Mouse (Mus musculus): ENCODE results near the gene Cep135. TPM values are rescaled to one million over a fixed set of nuclear protein-coding genes. Genes with fewer than 3 reads are reported as not detected.

The Cep135 gene
- polyA plus RNA-seq, 1 experiment from 2014 or later = 10.8 TPM

GRCm38 (mm10) chr5:76687961-76688600 lies 99.6 kb downstream of the Cep135 start:
- Histone ChIP-seq H3K4me2 (replicated peaks) (no peak overlapping the region), H3K36me3 (no peaks in the 10 kb centered on the region), H3K27ac (no peak overlapping the region), H3K4me3 (no peak overlapping the region), H3K9ac (no peak overlapping the region), H3K9me3 (no peaks in the 10 kb centered on the region), H3K27me3 (no peaks in the 10 kb centered on the region), H3K4me1 (peaks cover 7% of the 10 kb centered on the region; the same call in 1 of the 2 replicates)
- no peak for ATAC-seq (ENCODE audit: insufficient number of reproducible peaks, insufficient read depth, low FRiP score, low TSS enrichment)
- 93% methylated on average over 10 of the region's 10 CpGs for WGBS

- Histone ChIP-seq H3K4me3 (no peak overlapping the region), H3K4me1 (peaks cover 7% of the 10 kb centered on the region; the same call in 1 of the 2 replicates), H3K9ac (no peak overlapping the region), H3K27ac (no peak overlapping the region), H3K4me2 (replicated peaks) (no peak overlapping the region), H3K36me3 (no peaks in the 10 kb centered on the region), H3K27me3 (no peaks in the 10 kb centered on the region), H3K9me3 (no peaks in the 10 kb centered on the region)
- no peak for ATAC-seq (ENCODE audit: insufficient number of reproducible peaks, insufficient read depth, low FRiP score, low TSS enrichment)
- WGBS = 75% methylated on average over 6 of the region's 6 CpGs
These were observed 100.1 kb downstream of the Cep135 start for GRCm38 (mm10) chr5:76688643-76689042.

DNA sequence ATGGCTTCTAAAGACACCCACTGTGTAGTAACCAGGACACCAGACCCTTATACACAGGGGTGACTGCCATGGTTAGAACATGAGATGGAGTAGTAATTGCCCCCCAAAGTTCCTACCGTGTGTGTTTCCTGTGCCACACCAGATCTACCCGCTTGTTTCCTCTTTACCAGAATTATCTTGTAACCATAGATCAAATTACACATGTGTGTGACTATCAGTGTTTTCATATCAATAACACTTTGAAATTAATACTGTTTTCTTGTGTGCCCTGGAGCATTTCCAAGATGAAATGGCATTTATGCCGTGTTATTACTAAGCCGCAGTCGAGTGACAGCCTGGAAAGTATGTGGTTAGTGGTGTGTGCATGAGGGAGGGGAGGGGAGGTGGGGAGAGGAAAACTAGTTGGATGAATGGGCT lies 101.7 kb downstream of the Cep135 start:
- Histone ChIP-seq H3K27ac (no peak overlapping the region), H3K36me3 (no peaks in the 10 kb centered on the region), H3K27me3 (no peaks in the 10 kb centered on the region), H3K9ac (no peak overlapping the region), H3K4me1 (peaks cover 7% of the 10 kb centered on the region; the same call in 1 of the 2 replicates), H3K9me3 (no peaks in the 10 kb centered on the region), H3K4me2 (replicated peaks) (no peak overlapping the region), H3K4me3 (no peak overlapping the region)
- WGBS = 38% methylated on average over 5 of the region's 5 CpGs
- no peak for ATAC-seq (ENCODE audit: insufficient number of reproducible peaks, insufficient read depth, low FRiP score, low TSS enrichment)

- Histone ChIP-seq H3K9ac (no peak overlapping the region), H3K4me3 (no peak overlapping the region), H3K36me3 (no peaks in the 10 kb centered on the region), H3K27ac (no peak overlapping the region), H3K9me3 (no peaks in the 10 kb centered on the region), H3K4me2 (replicated peaks) (no peak overlapping the region), H3K27me3 (no peaks in the 10 kb centered on the region), H3K4me1 (peaks cover 7% of the 10 kb centered on the region; the same call in 1 of the 2 replicates)
- WGBS = 87% methylated on average over 5 of the region's 5 CpGs
- ATAC-seq (ENCODE audit: insufficient number of reproducible peaks, insufficient read depth, low FRiP score, low TSS enrichment) = no peak
These were observed 102.8 kb downstream of the Cep135 start for GRCm38 (mm10) chr5:76691251-76691650.

DNA sequence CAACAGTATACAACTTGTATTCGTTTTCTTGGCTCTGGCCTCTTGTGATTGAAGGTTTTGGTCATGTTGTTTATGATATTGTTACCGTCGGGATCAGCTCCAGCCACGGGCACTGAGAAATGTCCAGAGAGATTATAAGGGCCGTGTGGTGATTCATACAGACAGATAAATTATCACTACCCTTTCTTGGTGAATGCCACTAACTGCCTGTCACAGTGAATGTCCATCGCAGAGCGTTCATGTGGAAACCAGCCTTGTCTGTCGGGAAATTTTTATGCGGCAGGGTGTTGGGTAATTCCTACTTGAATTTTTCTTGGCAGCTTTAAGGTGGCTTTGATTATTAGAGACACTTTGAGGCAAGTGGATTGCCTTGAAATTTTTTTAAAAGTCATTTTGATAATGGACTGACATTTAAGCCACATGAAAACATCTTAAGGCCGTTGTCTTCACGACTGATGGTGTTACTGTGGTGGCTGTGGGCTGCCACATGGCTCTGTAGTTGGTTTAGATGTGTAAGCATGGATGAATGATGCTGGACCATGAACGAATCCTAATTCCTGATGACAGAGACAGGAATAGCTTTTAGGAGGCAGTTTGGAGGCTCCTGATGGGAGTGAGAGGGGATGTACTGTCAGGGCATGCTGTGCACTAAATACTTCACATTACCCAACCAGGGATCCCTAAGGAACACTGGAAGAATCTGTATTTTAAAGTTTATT lies 103.4 kb downstream of the Cep135 start:
- Histone ChIP-seq H3K9me3 (no peaks in the 10 kb centered on the region), H3K4me2 (replicated peaks) (no peak overlapping the region), H3K9ac (no peak overlapping the region), H3K4me3 (no peak overlapping the region), H3K27me3 (no peaks in the 10 kb centered on the region), H3K27ac (no peak overlapping the region), H3K36me3 (no peaks in the 10 kb centered on the region), H3K4me1 (peaks cover 7% of the 10 kb centered on the region; the same call in 1 of the 2 replicates)
- 80% methylated on average over 12 of the region's 12 CpGs for WGBS
- ATAC-seq (ENCODE audit: insufficient number of reproducible peaks, insufficient read depth, low FRiP score, low TSS enrichment) = no peak

Other genes with a start within 250 kb of the Cep135 start
- 0.38 and 0.54 TPM in 2 replicates for gene Nmu, start 224.9 kb upstream of the Cep135 start, polyA plus RNA-seq (2016; fragmentation: Nextera tagmentation; extraction: Ambion mirVana)
- 3.9 and 6.3 TPM in 2 replicates for gene Gm7271, start 104.7 kb upstream of the Cep135 start, polyA plus RNA-seq (2016; fragmentation: Nextera tagmentation; extraction: Ambion mirVana)
- 41.1 and 43.3 TPM in 2 replicates for gene Exoc1, start 59.4 kb upstream of the Cep135 start, polyA plus RNA-seq (2016; fragmentation: Nextera tagmentation; extraction: Ambion mirVana)
- 28.0 and 32.0 TPM in 2 replicates for gene C530008M17Rik, start 67.8 kb downstream of the Cep135 start, polyA plus RNA-seq (2016; fragmentation: Nextera tagmentation; extraction: Ambion mirVana)